Mouse (Mus musculus) layer of hippocampus, adult 2 months (tissue): ENCODE results near the gene Zc3h12c. TPM values are rescaled to one million over a fixed set of nuclear protein-coding genes. Genes with fewer than 3 reads are reported as not detected.

Experiments used
- DNase-seq, 2 experiments: peaks; one replicate each; pipeline ENCODE4 v3.0.0; 2022; ENCODE audit warnings: low spot score in 2 of 2
- H3K27ac ChIP-seq: fragments of 200-600 bp; 2 replicates; pipeline ENCODE4 v1.8.1; 2022
- H3K4me3 ChIP-seq: fragments of 200-600 bp; 2 replicates; pipeline ENCODE4 v1.8.1; 2022; ENCODE audit warnings: mild to moderate bottlenecking
- CTCF ChIP-seq: fragments of 200-600 bp; conservative IDR thresholded peaks from 2 replicates; pipeline ENCODE4 v1.8.1; 2022; ENCODE audit warnings: antibody characterized with exemption, mild to moderate bottlenecking, moderate library complexity
- total RNA-seq, 2 experiments: library from RNA; stranded (reverse); gene quantifications; 2 replicates each; pipeline ENCODE4 v1.2.3; 2021

The Zc3h12c gene
- total RNA-seq, 2 experiments from 2014 or later = 11.5 to 11.8 TPM

DNA sequence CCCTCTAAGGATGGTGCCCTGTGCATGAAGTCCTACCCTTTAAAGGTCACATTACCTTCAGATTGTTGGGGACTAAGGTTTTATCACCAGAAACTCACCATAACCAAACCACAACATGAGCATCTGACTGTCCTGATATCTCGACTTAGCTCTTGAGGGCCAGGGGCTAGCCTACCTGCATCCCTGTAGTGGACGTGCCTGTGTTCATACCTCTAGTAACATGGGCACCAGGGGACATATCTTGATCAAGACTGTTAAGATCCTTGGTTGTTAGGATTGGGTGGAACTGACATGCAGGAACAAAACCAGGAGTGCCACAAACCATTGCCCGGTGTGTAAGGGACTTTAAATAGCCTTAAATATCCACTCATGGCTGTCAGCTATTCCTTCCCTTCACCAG, 61.2 kb downstream of the Zc3h12c start:
- no peak for TF ChIP-seq CTCF
- no peak overlapping the region for H3K27ac ChIP-seq
- no peak overlapping the region for H3K4me3 ChIP-seq
- no peak for DNase-seq

DNA sequence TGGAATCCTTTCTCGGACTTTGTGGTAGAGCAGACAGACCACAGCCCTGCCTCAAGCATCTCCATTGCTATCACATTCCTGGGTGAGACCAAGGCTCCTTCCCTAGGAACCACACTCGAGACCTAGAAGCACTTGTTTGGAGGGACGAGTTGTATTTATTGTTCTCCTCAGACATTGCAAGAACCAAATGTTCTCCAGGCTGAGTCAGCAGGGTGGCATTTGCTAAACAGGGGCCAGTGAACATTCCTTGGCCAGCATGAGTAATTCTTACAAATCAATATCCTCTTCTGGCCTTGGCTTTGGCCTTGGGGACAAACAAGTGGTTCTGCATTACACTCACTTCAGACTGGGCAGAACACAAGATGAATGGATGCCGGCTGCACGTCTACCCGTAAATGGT, 62.9 kb downstream of the Zc3h12c start:
- H3K27ac ChIP-seq = no peak overlapping the region
- no peak for DNase-seq
- H3K4me3 ChIP-seq = no peak overlapping the region
- no peak for TF ChIP-seq CTCF

DNA sequence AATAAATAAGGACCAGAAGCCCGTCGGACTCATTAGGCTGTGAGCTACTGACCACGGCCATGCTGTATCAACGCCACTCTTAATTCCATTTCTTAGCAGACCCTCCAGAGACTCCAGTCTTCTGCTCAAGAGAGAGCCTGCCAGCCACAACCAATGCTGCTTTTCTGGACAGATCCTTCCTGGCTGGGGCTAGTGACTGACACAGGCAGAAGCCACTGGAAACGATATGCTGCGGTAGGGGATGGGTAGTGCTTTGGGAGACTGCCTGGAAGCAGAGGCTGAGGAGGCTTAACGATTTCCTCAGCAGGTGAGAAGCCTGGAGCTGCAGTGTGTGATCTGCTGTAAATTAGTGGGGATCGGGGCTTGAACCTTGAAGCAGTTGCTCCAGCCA, 64.2 kb downstream of the Zc3h12c start:
- no peak overlapping the region for H3K4me3 ChIP-seq
- H3K27ac ChIP-seq = no peak overlapping the region
- no peak for DNase-seq
- no peak for TF ChIP-seq CTCF

DNA sequence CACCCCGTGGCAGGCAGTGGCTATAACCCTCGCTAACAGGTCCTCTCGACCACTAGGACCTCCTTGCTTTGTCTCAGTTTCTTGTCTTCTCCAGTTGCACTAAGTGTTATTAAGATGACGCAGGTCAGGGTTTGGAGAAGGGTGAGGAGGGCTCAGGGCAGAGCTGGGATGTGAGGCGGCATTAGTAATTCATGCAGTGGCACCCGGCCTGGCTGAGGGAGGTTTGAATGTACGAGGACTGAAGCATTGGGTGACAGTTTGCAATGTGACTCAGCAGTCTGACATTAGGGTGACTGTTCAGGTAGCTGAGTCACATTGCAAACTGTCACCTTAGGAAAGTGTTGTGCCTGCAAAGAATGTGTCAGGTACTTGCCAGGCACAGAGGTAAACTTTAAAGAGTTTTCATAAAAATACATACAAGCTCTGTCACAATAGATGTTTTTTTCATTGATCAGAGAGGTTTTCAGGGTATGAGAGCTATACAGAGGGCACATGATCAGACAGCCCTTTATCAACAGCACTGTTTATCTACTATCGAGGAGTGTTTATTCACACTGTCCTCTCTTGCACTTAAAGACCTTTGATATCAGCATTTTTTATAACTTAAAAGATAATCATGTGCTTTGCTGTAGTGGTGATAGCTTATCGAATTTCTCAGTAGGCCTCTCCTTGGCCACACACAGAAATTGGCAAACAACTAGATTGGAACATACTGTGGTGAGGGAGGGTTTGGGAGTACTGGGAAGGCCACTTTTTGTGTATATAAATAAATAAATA, 64.7 kb downstream of the Zc3h12c start:
- TF ChIP-seq CTCF = no peak
- no peak overlapping the region for H3K4me3 ChIP-seq
- H3K27ac ChIP-seq = no peak overlapping the region
- no peak for DNase-seq

DNA sequence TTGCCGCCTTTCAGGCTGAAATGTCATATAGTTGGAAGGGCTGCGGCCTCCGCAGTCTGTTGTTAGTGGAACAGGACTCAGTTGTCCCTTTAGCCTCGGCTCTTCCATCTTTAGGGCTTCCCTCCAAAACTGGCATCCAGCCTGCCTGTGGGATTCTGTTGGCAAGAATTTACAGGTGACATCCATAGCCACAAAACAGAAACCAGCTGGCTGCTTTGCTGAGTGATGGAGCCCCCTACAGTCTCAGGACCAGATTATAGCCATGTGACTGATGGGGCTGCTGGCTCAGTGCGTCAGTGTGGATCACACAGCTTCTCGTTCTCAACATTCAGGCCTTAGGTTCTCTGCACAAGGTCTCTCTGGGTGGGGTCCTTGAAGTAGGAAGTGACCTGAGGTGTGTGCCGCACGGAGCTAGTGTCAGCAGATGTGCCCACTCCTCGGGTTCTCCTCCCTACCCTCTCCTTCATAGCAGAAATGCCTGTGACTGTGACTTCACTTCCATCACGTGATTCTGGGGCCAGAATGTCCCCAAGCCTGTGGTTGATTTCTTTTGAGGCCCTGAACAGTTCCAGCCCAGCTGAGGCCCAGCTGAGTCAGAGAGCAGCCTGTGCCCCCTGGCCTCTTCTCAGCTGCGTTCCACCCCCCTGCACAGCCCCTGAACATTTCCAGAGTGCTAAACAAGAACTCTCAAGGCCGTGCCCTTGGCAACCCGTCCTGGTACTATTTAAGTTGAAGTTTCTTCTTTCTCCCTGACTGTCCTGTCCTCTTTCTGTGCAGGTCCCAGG, 66.1 kb downstream of the Zc3h12c start:
- DNase-seq = no peak
- peak; percentile 22 for TF ChIP-seq CTCF
- no peak overlapping the region for H3K4me3 ChIP-seq
- H3K27ac ChIP-seq = no peak overlapping the region

DNA sequence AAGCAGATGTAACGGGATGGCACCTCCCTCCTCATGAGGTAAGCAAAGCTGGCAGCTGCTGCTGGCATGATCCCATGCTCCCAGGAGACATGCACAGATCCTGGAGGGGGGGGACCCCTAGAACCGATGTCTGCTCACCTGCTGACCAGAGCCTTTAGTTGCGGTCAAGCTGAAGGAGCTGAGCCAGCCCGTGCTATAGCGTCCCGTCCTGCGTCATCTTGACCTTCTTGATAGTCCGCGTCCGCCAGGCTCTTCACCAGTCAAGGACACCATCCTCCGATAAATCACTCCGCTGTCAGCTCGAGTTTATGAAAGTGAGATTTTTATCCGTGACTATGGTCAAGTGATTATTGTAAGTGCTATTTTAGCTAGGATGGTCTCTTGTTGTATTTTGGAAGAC, 67.9 kb downstream of the Zc3h12c start:
- Histone ChIP-seq H3K27ac (no peak overlapping the region), H3K4me3 (no peak overlapping the region)
- TF ChIP-seq CTCF = no peak
- no peak for DNase-seq

DNA sequence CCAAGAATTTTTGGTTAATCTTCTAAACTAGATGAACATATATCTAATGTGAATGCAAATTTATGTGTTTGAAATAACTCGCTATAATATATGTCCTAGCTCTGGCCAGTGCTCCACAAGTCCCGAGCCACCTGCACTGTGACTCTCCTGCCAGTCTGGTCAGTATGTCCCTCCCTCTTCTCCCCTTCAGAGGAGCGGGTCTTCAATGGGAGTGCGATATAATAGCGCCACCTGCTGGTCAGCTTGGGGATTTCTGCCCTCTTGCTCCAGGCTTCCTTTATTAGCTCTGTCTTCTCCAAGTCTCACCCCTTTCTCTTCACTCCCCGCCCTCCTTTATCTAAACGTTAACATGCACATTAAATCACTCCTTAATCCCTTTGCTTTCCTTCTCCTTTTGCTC, 69.8 kb downstream of the Zc3h12c start:
- H3K4me3 ChIP-seq = no peak overlapping the region
- TF ChIP-seq CTCF = peak; percentile 98
- peak; percentile 66 to 79 for DNase-seq
- no peak overlapping the region for H3K27ac ChIP-seq

DNA sequence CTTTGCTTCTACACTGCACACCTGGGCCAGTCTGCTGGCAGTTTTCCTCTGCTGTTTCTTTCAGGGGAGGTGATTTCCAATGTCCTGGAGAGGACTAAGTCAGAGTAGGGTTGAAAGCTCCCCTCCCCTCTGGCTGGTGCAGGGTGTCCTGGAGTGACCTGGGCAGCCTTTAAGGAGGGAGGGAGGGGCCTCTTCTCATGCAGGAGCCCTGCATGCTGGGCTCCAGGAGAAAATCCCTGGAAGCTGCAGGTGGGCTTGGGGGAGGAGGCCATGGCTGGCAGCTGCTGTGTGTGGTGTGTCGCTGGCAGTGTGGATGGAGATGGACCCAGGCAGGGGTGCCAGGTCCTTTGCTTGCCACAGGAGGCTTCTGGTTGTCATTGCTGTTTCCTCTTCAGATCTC, 71.0 kb downstream of the Zc3h12c start:
- no peak for DNase-seq
- Histone ChIP-seq H3K27ac (no peak overlapping the region), H3K4me3 (no peak overlapping the region)
- TF ChIP-seq CTCF = no peak

DNA sequence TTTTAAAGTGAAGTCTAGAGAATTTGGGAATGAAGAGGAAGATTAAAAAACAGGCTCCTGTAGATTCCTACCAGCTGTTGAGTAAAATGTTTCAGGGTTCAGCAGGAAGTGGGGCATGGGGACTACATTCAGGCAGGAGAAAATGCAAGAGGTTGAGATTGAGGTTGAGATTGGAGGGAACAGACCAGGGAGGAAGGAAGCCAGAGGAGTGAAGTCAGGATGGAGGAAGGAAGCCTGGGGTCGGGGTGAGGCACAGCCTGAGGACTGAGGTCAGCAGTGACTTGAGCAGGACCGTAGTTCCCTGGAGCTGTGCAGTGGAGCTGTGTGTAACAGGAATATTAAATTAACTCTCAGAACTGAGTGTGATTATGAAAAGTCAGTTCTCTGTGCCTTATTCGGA, 72.7 kb downstream of the Zc3h12c start:
- Histone ChIP-seq H3K27ac (no peak overlapping the region), H3K4me3 (no peak overlapping the region)

DNA sequence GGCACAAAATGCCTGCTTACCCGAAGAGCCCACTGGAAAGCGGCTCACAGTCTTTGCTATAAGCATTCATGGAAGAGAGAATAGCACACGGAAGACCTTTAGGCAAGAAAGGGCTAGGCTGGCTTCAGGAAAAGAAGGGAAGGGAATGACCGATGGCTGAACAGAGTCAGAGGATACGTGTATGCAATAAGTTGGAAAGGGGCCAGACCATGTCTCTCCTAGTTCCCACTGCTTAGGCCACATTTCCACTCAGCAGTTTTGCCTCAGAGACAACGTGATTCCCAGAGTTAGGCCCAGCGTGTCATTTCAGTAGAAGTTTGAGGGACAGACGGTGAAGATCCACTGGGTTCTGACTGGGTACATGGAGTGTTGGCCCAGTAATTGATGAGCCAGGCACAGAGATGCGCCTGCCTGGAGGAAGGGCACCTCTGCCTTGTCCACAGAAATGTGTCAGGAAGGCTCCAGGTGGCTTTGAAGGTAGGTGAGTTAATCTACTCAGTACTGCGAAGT, 73.8 kb downstream of the Zc3h12c start:
- no peak for DNase-seq
- Histone ChIP-seq H3K4me3 (no peak overlapping the region), H3K27ac (no peak overlapping the region)
- TF ChIP-seq CTCF = no peak

More for the DNA sequence above, 72.7 kb downstream of the Zc3h12c start:
- DNase-seq = no peak
- no peak for TF ChIP-seq CTCF

DNA sequence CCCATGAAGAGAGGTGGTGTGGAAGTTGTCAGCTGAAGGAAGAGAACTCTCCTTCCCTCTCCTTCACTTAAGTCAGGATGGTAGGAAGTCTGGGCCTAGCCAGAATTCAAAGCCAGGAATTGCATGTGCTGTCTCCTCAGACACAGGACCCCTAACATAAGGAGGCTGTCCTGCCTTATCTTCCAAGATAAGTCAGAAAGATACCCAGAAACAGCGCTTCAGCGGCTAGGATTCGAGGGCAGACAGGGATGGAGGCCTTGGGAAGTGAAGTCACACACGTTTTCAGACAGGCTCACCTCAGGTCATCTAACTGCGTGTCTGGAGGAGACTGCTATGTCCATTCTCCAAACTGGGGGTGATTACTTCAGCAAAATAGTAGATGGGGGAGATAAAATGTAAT, 74.4 kb downstream of the Zc3h12c start:
- DNase-seq = no peak
- TF ChIP-seq CTCF = no peak
- no peak overlapping the region for H3K4me3 ChIP-seq
- no peak overlapping the region for H3K27ac ChIP-seq

DNA sequence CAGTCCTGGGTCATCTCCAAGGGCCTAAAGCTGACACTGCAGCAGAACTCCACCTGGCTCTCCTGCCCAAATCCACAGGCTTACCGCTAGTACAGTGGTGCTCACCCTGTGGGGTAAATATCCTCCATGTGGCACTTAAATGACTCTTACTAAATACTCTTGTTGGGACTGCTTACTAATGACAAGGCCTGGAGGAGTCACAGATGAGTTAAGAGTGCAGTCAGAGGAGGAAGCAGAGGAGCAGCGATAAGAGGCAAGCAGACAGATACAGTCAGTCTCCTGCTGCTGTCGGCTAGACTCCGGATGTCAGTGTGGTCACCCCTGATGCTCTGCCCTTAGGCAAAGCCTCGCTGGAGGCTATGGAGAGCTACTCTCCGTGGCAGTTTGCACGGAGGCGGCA, 75.3 kb downstream of the Zc3h12c start:
- no peak for TF ChIP-seq CTCF
- no peak overlapping the region for H3K4me3 ChIP-seq
- no peak for DNase-seq
- no peak overlapping the region for H3K27ac ChIP-seq

DNA sequence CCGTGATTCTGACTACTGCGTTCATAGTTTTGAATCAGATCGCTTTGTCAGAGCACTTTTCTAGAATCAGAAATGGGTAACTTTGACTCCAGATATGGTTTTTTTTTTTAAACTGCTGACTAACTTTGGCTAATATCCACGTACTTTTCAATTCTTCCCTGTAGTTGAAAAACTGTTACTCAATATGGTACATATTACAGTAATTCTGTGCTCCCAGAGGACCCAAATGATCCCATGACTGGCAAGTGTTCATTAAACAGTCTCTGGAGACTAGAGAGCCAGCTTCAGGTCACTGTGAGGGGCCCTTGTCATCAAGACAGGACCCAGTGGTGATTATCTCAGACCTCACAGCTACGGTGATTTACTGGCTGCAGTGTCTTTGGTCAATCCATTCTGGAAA, 76.1 kb downstream of the Zc3h12c start:
- no peak for TF ChIP-seq CTCF
- H3K27ac ChIP-seq = no peak overlapping the region
- DNase-seq = no peak
- H3K4me3 ChIP-seq = no peak overlapping the region

DNA sequence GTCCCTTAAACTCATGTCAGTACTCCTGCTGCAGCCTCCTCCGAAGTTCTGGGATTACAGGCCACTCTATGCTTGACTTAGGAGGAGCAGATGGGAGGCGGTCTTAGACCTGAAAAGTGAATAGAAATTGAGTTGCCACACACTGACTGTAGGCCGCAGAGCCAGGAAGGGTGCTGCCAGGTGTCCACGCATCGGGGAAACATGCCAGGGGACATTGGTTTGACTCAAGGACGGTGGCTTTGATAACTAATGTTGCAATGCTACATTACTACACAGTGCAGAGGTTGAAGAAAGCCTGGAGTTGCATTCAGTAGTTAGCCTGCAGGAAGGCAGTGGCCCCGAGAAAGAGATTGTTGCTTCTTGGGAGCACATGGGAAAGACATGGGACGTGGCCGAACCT, 76.6 kb downstream of the Zc3h12c start:
- Histone ChIP-seq H3K27ac (no peak overlapping the region), H3K4me3 (no peak overlapping the region)
- no peak for DNase-seq
- TF ChIP-seq CTCF = no peak
